Mouse (Mus musculus) heart, adult 18-20 months (tissue): ENCODE measurements around the gene Gcnt7. TPM values are rescaled to one million over a fixed set of nuclear protein-coding genes. Genes with fewer than 3 reads are reported as not detected.

ENCODE experiments used
- DNase-seq, 2 experiments: peaks; one replicate each; pipeline ENCODE4 v3.0.0; 2021 to 2022; ENCODE audit warnings: mixed read lengths in 1 of 2
- total RNA-seq, 2 experiments: library from RNA; stranded (reverse); gene quantifications; 2 replicates each; pipeline ENCODE4 v1.2.3; 2021

Gcnt7 gene
- total RNA-seq, 2 experiments from 2014 or later, result not detected

DNA sequence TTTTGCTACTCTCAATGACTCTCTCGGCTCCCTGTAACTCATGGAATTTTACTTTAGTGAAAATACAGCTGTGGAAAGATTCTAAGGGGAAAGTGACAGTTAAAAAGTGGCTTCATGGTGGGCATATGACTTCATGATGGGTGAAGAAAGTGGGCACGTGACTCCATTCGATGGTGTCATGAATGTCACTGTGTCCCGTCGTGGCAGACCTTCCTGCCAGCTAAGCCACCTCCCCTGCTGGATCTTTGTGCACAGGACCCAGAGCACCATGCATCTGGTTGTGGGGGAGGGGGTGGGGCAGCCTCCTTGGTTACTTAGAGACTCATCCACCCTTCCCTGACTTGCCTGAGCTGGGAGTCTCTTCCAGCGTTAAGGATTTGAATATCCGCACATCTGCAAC is 54.2 kb downstream of the Gcnt7 start:
- DNase-seq, result no peak

DNA sequence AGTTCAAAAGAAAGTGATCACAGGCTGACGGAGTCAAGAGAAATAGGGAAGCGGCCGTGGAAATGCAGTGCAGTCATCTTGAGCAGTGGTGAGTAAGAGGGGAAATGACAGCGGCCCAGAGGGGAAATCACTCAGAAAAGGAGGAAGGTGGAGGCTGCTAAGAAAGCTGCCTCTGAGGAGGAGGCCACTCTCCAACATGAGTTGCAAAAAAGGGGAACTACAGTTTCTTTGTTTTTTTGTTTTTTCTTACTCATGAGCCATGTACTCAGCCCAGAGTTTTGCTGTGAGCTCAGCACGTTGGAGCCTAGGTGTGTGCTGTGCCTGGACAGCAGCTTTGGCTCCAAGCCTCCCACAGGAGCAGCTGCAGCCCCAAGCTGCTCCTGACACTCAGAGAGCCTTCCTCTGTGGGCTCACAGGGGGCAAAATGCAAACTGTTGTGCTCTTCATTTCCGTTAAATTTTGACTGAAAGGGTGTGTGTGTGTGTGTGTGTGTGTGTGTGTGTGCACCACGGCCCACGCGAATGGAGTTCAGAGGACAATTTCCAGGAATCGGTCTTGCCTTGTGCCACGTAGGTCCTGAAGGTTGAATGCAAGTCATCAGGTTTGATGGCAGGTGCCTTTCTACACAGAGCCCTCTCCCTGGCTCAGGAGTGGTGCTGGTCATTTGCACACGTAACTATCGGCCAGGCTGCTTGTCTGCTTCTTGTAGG is 57.1 kb downstream of the Gcnt7 start:
- DNase-seq, result peak in 1 of 2 experiments; percentile 73

Other genes with a start within 250 kb of the Gcnt7 start
- gene Mc3r, start 210.1 kb downstream of the Gcnt7 start, total RNA-seq, result not detected
- gene Fam210b, start 113.0 kb downstream of the Gcnt7 start, total RNA-seq, result 1 to 10 TPM; 5.5 to 5.9 TPM
- gene Aurka, start 88.1 kb downstream of the Gcnt7 start, total RNA-seq, result under 1 TPM; 0.55 to 0.93 TPM
- gene Cstf1, start 87.9 kb downstream of the Gcnt7 start, total RNA-seq, result 10 to 100 TPM; 14.2 to 19.4 TPM
- under 1 TPM; 0.27 to 0.28 TPM for gene Cass4, start 64.8 kb downstream of the Gcnt7 start, total RNA-seq
- gene Rtf2, start 18.0 kb downstream of the Gcnt7 start, total RNA-seq, result 10 to 100 TPM; 30.6 to 32.7 TPM
- not detected for gene Fam209, start 13.9 kb upstream of the Gcnt7 start, total RNA-seq
- not detected for gene Tfap2c, start 91.0 kb upstream of the Gcnt7 start, total RNA-seq